Mouse (Mus musculus) neutrophil, adult 5-6 weeks (primary cell): Measurements from ENCODE around the gene Vps53. TPM values are rescaled to one million over a fixed set of nuclear protein-coding genes. Genes with fewer than 3 reads are reported as not detected.
A peak's percentile ranks its signal among the peaks of the same experiment; 100 is the strongest.
"Not testable (repeated sequence)": the region's sequence is repeated elsewhere in the genome, so short reads cannot be mapped to it uniquely, and the experiment has no call there.

Source experiments
- ATAC-seq: fragments of 151-379, 151-347 bp; 2 replicates; pipeline ENCODE4 v1.8.0; 2017; ENCODE audit warnings: mild to moderate bottlenecking, moderate TSS enrichment; ENCODE audit not compliant: insufficient number of reproducible peaks, poor library complexity, low FRiP score, severe bottlenecking; ENCODE audit errors: extremely low read depth
- total RNA-seq: library from RNA; stranded (forward); fragments of 200-1000 nt; gene quantifications from 2 replicates; pipeline ENCODE4 v1.2.3, GENCODE M21; 2017

Vps53 gene
- 26.3 and 28.9 TPM in 2 replicates for total RNA-seq

GRCm38 (mm10) chr11:76179495-76180145, at the start of gene Vps53, which contains the start of gene Fam57a:
TSS of gene Vps53 (minus strand) at chr11:76179647.
TSS of gene Fam57a (plus strand) at chr11:76179671.
- peak; percentile 65 for ATAC-seq

GRCm38 (mm10) chr11:76225051-76225450, 45.6 kb upstream of the Vps53 start:
- ATAC-seq: no peak

GRCm38 (mm10) chr11:76224631-76225030, 45.2 kb upstream of the Vps53 start:
- ATAC-seq: no peak

- ATAC-seq: peak; percentile 96
Measured at GRCm38 (mm10) chr11:76217390-76217800, 37.9 kb upstream of the Vps53 start, which contains the start of the genes Dbil5 and Gemin4. TSS of gene Dbil5 (plus strand) at chr11:76217608. TSS of gene Gemin4 (minus strand) at chr11:76217664.

- ATAC-seq: no peak
Measured at GRCm38 (mm10) chr11:76216681-76217389, 37.4 kb upstream of the Vps53 start.

- ATAC-seq: no peak
Measured at GRCm38 (mm10) chr11:76216049-76216540, 36.6 kb upstream of the Vps53 start.

GRCm38 (mm10) chr11:76215011-76215410, 35.6 kb upstream of the Vps53 start:
- no peak for ATAC-seq

GRCm38 (mm10) chr11:76213841-76214240, 34.4 kb upstream of the Vps53 start:
- ATAC-seq: no peak

GRCm38 (mm10) chr11:76211595-76211994, 32.1 kb upstream of the Vps53 start:
- ATAC-seq: not testable (repeated sequence)

GRCm38 (mm10) chr11:76210228-76210985, 31.0 kb upstream of the Vps53 start:
- no peak for ATAC-seq

- ATAC-seq: no peak
Measured at GRCm38 (mm10) chr11:76206793-76207192, 27.3 kb upstream of the Vps53 start.

GRCm38 (mm10) chr11:76201761-76202674, 22.6 kb upstream of the Vps53 start:
- peak; percentile 51 for ATAC-seq

- no peak for ATAC-seq
Measured at GRCm38 (mm10) chr11:76196977-76197469, 17.6 kb upstream of the Vps53 start.

- ATAC-seq: no peak
Measured at GRCm38 (mm10) chr11:76196275-76196976, 17.0 kb upstream of the Vps53 start.

GRCm38 (mm10) chr11:76186908-76187307, 7.5 kb upstream of the Vps53 start:
- ATAC-seq: no peak

- no peak for ATAC-seq
Measured at GRCm38 (mm10) chr11:76183745-76184144, 4.3 kb upstream of the Vps53 start.

GRCm38 (mm10) chr11:76180146-76180540, 696 bp upstream of the Vps53 start:
- ATAC-seq: no peak
